Mouse (Mus musculus) myocyte (in vitro differentiated cells): Measurements from ENCODE around the gene Pld4.

Source experiments
- CEBPB ChIP-seq: IDR thresholded peaks from 2 replicates; pipeline ENCODE4 v1.6.1; 2011; ENCODE audit warnings: mild to moderate bottlenecking, moderate library complexity; ENCODE audit not compliant: poor library complexity, insufficient read depth, severe bottlenecking
- E2F4 ChIP-seq: IDR thresholded peaks from one replicate; pipeline ENCODE4 v1.6.1; 2011; ENCODE audit warnings: mild to moderate bottlenecking, control low read depth, moderate library complexity; ENCODE audit not compliant: insufficient read depth
- MAX ChIP-seq: IDR thresholded peaks from one replicate; pipeline ENCODE4 v1.6.1; 2011; ENCODE audit warnings: low read depth, mild to moderate bottlenecking, control low read depth
- MYOD1 ChIP-seq, 3 experiments: IDR thresholded peaks; one replicate each; pipeline ENCODE4 v1.6.1; 2011; ENCODE audit warnings: control low read depth in 2 of 3, low read depth in 2 of 3, mild to moderate bottlenecking in 2 of 3, moderate library complexity in 1 of 3; ENCODE audit not compliant: insufficient read length in 2 of 3, control insufficient read depth in 1 of 3
- MYOG ChIP-seq, 3 experiments: IDR thresholded peaks; one replicate each; pipeline ENCODE4 v1.6.1; 2011; ENCODE audit warnings: control low read depth in 2 of 3, low read depth in 2 of 3, mild to moderate bottlenecking in 2 of 3; ENCODE audit not compliant: insufficient read length in 2 of 3, control insufficient read depth in 1 of 3, insufficient read depth in 1 of 3
- POLR2A ChIP-seq: IDR thresholded peaks from one replicate; pipeline ENCODE4 v1.6.1; 2011; ENCODE audit warnings: low read depth, mild to moderate bottlenecking, control low read depth, moderate library complexity; ENCODE audit not compliant: insufficient read length
- POLR2AphosphoS2 ChIP-seq: IDR thresholded peaks from one replicate; pipeline ENCODE4 v1.6.1; 2011; ENCODE audit warnings: low read depth, control low read depth; ENCODE audit not compliant: insufficient read length
- REST ChIP-seq: IDR thresholded peaks from one replicate; pipeline ENCODE4 v1.6.1; 2011; ENCODE audit warnings: mild to moderate bottlenecking, control low read depth, moderate library complexity; ENCODE audit not compliant: insufficient read depth, insufficient read length
- TCF12 ChIP-seq: IDR thresholded peaks from one replicate; pipeline ENCODE4 v1.6.1; 2011; ENCODE audit warnings: mild to moderate bottlenecking, control low read depth; ENCODE audit not compliant: poor library complexity, insufficient read depth, severe bottlenecking
- TCF3 ChIP-seq: IDR thresholded peaks from one replicate; pipeline ENCODE4 v1.6.1; 2011; ENCODE audit warnings: low read depth, control low read depth; ENCODE audit not compliant: insufficient read length
- USF1 ChIP-seq: IDR thresholded peaks from one replicate; pipeline ENCODE4 v1.6.1; 2011; ENCODE audit warnings: low read depth, mild to moderate bottlenecking, control low read depth, moderate library complexity

- TF ChIP-seq POLR2A (no peak), USF1 (no peak), CEBPB (no peak), MAX (no peak), TCF12 (no peak), E2F4 (no peak), MYOG (IDR thresholded peaks at IDR 0.05; ENCODE audit: control insufficient read depth in 1 of 3, insufficient read depth in 1 of 3, insufficient read length in 2 of 3, low read depth in 2 of 3) (no peak), TCF3 (no peak), POLR2AphosphoS2 (no peak), MYOD1 (IDR thresholded peaks at IDR 0.05; ENCODE audit: control insufficient read depth in 1 of 3, insufficient read length in 2 of 3, low read depth in 2 of 3) (no peak), REST (no peak)
These were observed 15.4 kb upstream of the Pld4 start for GRCm38 (mm10) chr12:112744891-112745580.
